Mouse (Mus musculus): ENCODE measurements around the gene Nap1l1. TPM values are rescaled to one million over a fixed set of nuclear protein-coding genes. Genes with fewer than 3 reads are reported as not detected.

Nap1l1 gene
- total and polyA plus RNA-seq, 2 experiments: 3.7 to 27.8 TPM

GRCm38 (mm10) chr10:111545648-111546047 is 72.6 kb downstream of the Nap1l1 start:
- no peak overlapping the region for H3K27ac ChIP-seq (replicated peaks; ENCODE audit: insufficient read depth, low read depth, low read length)
- peaks cover 5% of the 10 kb centered on the region; the same call in 1 of the 2 replicates for H3K4me1 ChIP-seq (ENCODE audit: control insufficient read depth, insufficient read depth, low read length)
- no peak for DNase-seq (ENCODE audit: extremely low read depth, low read depth, low spot score)
- H3K27me3 ChIP-seq (ENCODE audit: control insufficient read depth, insufficient read depth, low read length): no peaks in the 10 kb centered on the region
- H3K9ac ChIP-seq (ENCODE audit: low read depth, low read length): no peak overlapping the region
- H3K36me3 ChIP-seq (ENCODE audit: control insufficient read depth, insufficient read depth, low read length): no peaks in the 10 kb centered on the region
- 91% methylated on average over 4 of the region's 4 CpGs for WGBS
- H3K4me3 ChIP-seq (ENCODE audit: insufficient read depth, low read depth, low read length): no peak overlapping the region
- no peaks in the 10 kb centered on the region for H3K79me2 ChIP-seq (ENCODE audit: control insufficient read depth, insufficient read depth, low read length)
- TF ChIP-seq POLR2A (IDR thresholded peaks at IDR 0.05; ENCODE audit: extremely low read depth, insufficient read depth, low read length) (no peak), CTCF (IDR thresholded peaks at IDR 0.05; ENCODE audit: low read depth, low read length) (no peak)

Other genes with a start within 250 kb of the Nap1l1 start
- 5.2 and 6.2 TPM in 2 replicates for gene Bbs10, start 174.5 kb upstream of the Nap1l1 start, total RNA-seq (2014; rRNA removed)
- gene Bbs10, start 174.5 kb upstream of the Nap1l1 start, polyA plus RNA-seq (2012; rRNA removed): 1.3 and 1.6 TPM in 2 replicates
- 11.2 and 11.5 TPM in 2 replicates for gene Phlda1, start 33.1 kb downstream of the Nap1l1 start, total RNA-seq (2014; rRNA removed)
- gene Phlda1, start 33.1 kb downstream of the Nap1l1 start, polyA plus RNA-seq (2012; rRNA removed): 30.2 and 51.0 TPM in 2 replicates

Measured in liver, adult 2 months (tissue).